8 mouse cellular contexts compared by ENCODE assay signal in the genomic region with DNA sequence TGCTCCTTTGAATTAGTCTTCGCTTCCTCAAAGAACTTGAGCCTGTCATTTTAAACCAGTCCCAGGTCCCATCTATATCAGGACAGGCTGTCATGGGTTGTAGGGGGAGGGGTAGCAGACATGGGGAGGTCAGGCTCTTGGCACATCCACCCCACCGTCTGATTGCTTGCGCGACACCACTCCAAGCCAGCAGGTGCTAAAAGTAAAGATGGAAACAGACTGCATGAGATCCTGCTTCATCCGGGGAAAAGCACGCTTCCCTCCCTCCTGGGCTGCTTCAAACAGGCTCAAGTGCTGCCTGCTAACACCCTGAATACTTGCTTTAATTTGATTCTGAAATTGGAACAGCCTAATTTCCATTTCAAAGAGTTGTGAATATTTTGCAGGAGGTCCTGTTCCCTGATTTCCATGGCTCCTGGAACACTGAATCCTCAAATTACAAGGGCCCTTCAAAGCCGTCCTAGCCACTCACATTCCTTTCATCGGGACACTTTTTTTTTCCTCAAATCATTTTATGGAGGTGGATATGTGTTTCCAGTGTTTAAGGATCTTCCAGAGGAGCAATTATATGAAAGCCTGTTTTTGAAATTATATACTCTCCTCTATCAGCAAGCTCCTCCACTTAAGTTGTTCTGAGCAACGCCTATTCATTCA. TPM values are rescaled to one million over a fixed set of nuclear protein-coding genes. Genes with fewer than 3 reads are reported as not detected.
DNase-seq lines count a peak whose midpoint lies in the region; ATAC-seq and TF ChIP-seq lines count a peak whose summit lies in the region.

A gene (minus strand): TSS at position 127 of the 654 bp plus-strand sequence.

- peak within 1 kb of the TSS; percentile 26 for H3K4me3 ChIP-seq in forebrain, embryonic 15.5 days
- H3K4me3 ChIP-seq in heart, postnatal 0 days (ENCODE audit: low read depth, low read length), result no peak within 1 kb of the TSS
- no peak within 1 kb of the TSS for H3K4me3 ChIP-seq in midbrain, embryonic 14.5 days (replicated peaks; ENCODE audit: low read depth, low read length)
- no peak within 1 kb of the TSS for H3K4me3 ChIP-seq in kidney, embryonic 14.5 days (ENCODE audit: low read length)

- TF ChIP-seq CTCF in heart, postnatal 0 days (IDR thresholded peaks at IDR 0.05; ENCODE audit: low read depth), result no peak

- no peaks in the 10 kb centered on the region for H3K27me3 ChIP-seq in forebrain, embryonic 15.5 days
- no peaks in the 10 kb centered on the region for H3K27me3 ChIP-seq in heart, postnatal 0 days (ENCODE audit: control insufficient read depth, insufficient read depth, low read length)
- H3K27me3 ChIP-seq in midbrain, embryonic 14.5 days (ENCODE audit: control insufficient read depth, insufficient read depth, low read length), result no peaks in the 10 kb centered on the region
- no peaks in the 10 kb centered on the region for H3K27me3 ChIP-seq in kidney, embryonic 14.5 days (ENCODE audit: control insufficient read depth, insufficient read depth, low read length)

- peak within 1 kb of the TSS; percentile 31 for H3K27ac ChIP-seq in forebrain, embryonic 15.5 days (replicated peaks)
- H3K27ac ChIP-seq in heart, postnatal 0 days (ENCODE audit: low read depth), result no peak within 1 kb of the TSS
- H3K27ac ChIP-seq in midbrain, embryonic 14.5 days (replicated peaks; ENCODE audit: low read depth, low read length), result no peak within 1 kb of the TSS
- no peak within 1 kb of the TSS for H3K27ac ChIP-seq in kidney, embryonic 14.5 days (ENCODE audit: low read depth, low read length)

- H3K9me3 ChIP-seq in forebrain, embryonic 15.5 days, result no peaks in the 10 kb centered on the region
- no peaks in the 10 kb centered on the region for H3K9me3 ChIP-seq in heart, postnatal 0 days (replicated peaks; ENCODE audit: control insufficient read depth, low read length)
- no peaks in the 10 kb centered on the region for H3K9me3 ChIP-seq in midbrain, embryonic 14.5 days (ENCODE audit: control insufficient read depth, low read length)
- H3K9me3 ChIP-seq in kidney, embryonic 14.5 days (ENCODE audit: control insufficient read depth, low read length), result peaks cover under 1% of the 10 kb centered on the region; the same call in 1 of the 2 replicates

- peak; percentile 7 for DNase-seq in layer of hippocampus, adult 9-11 months
- no peak for DNase-seq in layer of hippocampus, postnatal 25 days (ENCODE audit: extremely low spot score in 1 of 2, low spot score in 1 of 2)
- DNase-seq in heart, postnatal 0 days (ENCODE audit: low spot score), result no peak
- peak; percentile 62 for DNase-seq in midbrain, embryonic 14.5 days
- no peak for DNase-seq in adrenal gland, adult 18-20 months (ENCODE audit: low spot score in 2 of 2)
- no peak for DNase-seq in kidney, adult 18-20 months

- 0 out of 2 replicates have a peak within 1 kb of the TSS, but pooled peaks have one; percentile 13 for H3K9ac ChIP-seq in forebrain, embryonic 15.5 days (replicated peaks)
- H3K9ac ChIP-seq in heart, postnatal 0 days (replicated peaks; ENCODE audit: low read depth, low read length), result no peak within 1 kb of the TSS
- peak within 1 kb of the TSS; percentile 42 for H3K9ac ChIP-seq in midbrain, embryonic 14.5 days (replicated peaks; ENCODE audit: low read length)
- H3K9ac ChIP-seq in kidney, embryonic 14.5 days (ENCODE audit: low read depth, low read length), result no peak within 1 kb of the TSS

- WGBS in forebrain, embryonic 15.5 days, result 16% methylated on average over 9 of the region's 9 CpGs
- WGBS in heart, postnatal 0 days, result 34% methylated on average over 9 of the region's 9 CpGs
- WGBS in midbrain, embryonic 14.5 days, result 18% methylated on average over 9 of the region's 9 CpGs
- WGBS in kidney, embryonic 14.5 days, result 42% methylated on average over 9 of the region's 9 CpGs

- ATAC-seq in forebrain, embryonic 15.5 days (replicated peaks), result peak; percentile 96
- peak; percentile 44; the same call in 1 of the 2 replicates for ATAC-seq in heart, postnatal 0 days (ENCODE audit: insufficient read depth, low read depth)
- ATAC-seq in midbrain, embryonic 14.5 days (ENCODE audit: low FRiP score, low TSS enrichment), result peak; percentile 86; the same call in 1 of the 2 replicates
- no peak for ATAC-seq in kidney, embryonic 14.5 days (ENCODE audit: low FRiP score, low TSS enrichment)

- H3K36me3 ChIP-seq in forebrain, embryonic 15.5 days, result no peaks in the 10 kb centered on the region
- H3K36me3 ChIP-seq in heart, postnatal 0 days (replicated peaks; ENCODE audit: control insufficient read depth, insufficient read depth, low read length), result no peaks in the 10 kb centered on the region
- no peaks in the 10 kb centered on the region for H3K36me3 ChIP-seq in midbrain, embryonic 14.5 days (ENCODE audit: control insufficient read depth, insufficient read depth, low read length)
- H3K36me3 ChIP-seq in kidney, embryonic 14.5 days (ENCODE audit: control insufficient read depth, insufficient read depth, low read length), result no peaks in the 10 kb centered on the region

- TF ChIP-seq EP300 in heart, postnatal 0 days (IDR thresholded peaks at IDR 0.05; ENCODE audit: low read depth), result no peak

- peak within 1 kb of the TSS; percentile 48 for H3K4me2 ChIP-seq in forebrain, embryonic 15.5 days (replicated peaks)
- H3K4me2 ChIP-seq in heart, postnatal 0 days (ENCODE audit: low read depth, low read length), result peak within 1 kb of the TSS; percentile 18; the same call in 1 of the 2 replicates
- H3K4me2 ChIP-seq in midbrain, embryonic 14.5 days (ENCODE audit: low read length), result peak within 1 kb of the TSS; percentile 49
- no peak within 1 kb of the TSS for H3K4me2 ChIP-seq in kidney, embryonic 14.5 days (replicated peaks; ENCODE audit: low read depth, low read length)

- peaks cover 17% of the 10 kb centered on the region for H3K4me1 ChIP-seq in forebrain, embryonic 15.5 days
- no peaks in the 10 kb centered on the region for H3K4me1 ChIP-seq in heart, postnatal 0 days (ENCODE audit: control insufficient read depth, insufficient read depth)
- H3K4me1 ChIP-seq in midbrain, embryonic 14.5 days (ENCODE audit: control insufficient read depth, insufficient read depth, low read length), result peaks cover 13% of the 10 kb centered on the region
- H3K4me1 ChIP-seq in kidney, embryonic 14.5 days (ENCODE audit: control insufficient read depth, insufficient read depth, low read length), result no peaks in the 10 kb centered on the region

RNA-seq across cellular contexts. Expression of the gene that starts here (rescaled TPM):
- total RNA-seq in layer of hippocampus, postnatal 25 days (2021), result 1 to 10 TPM; 4.3 to 4.7 TPM
- 0.66 and 1.0 TPM in 2 replicates for polyA plus RNA-seq in forebrain, embryonic 15.5 days (2015; fragmentation: Nextera tagmentation; extraction: Ambion mirVana)
- not detected in 2 replicates for total RNA-seq in heart, postnatal 0 days (2014; rRNA removed; ENCODE audit: low replicate concordance)
- 0.16 TPM in 1 of 2 replicates, not detected in the other for polyA plus RNA-seq in heart, postnatal 0 days (2015; fragmentation: Nextera tagmentation; extraction: Ambion mirVana)
- polyA plus RNA-seq in midbrain, embryonic 14.5 days (2014; fragmentation: Nextera tagmentation; extraction: Ambion mirVana), result 0.62 and 1.00 TPM in 2 replicates
- not detected for total RNA-seq in adrenal gland, adult 18-20 months (2021)
- polyA plus RNA-seq in kidney, embryonic 14.5 days (2014; fragmentation: Nextera tagmentation; extraction: Ambion mirVana), result 0.10 TPM in 1 of 2 replicates, not detected in the other

Comparison
In these comparisons a context has a peak if more than half of its experiments do, and no peak if none do; other contexts are left out.
1. Peak in ATAC-seq and H3K4me2 ChIP-seq in heart, postnatal 0 days; RNA of the gene not detected or under 1 TPM.
2. Peak in DNase-seq, ATAC-seq, H3K9ac ChIP-seq and H3K4me2 ChIP-seq in midbrain, embryonic 14.5 days; RNA of the gene not detected or under 1 TPM.